Comparison of ENCODE assay signal across 9 mouse cellular contexts in the genomic region with DNA sequence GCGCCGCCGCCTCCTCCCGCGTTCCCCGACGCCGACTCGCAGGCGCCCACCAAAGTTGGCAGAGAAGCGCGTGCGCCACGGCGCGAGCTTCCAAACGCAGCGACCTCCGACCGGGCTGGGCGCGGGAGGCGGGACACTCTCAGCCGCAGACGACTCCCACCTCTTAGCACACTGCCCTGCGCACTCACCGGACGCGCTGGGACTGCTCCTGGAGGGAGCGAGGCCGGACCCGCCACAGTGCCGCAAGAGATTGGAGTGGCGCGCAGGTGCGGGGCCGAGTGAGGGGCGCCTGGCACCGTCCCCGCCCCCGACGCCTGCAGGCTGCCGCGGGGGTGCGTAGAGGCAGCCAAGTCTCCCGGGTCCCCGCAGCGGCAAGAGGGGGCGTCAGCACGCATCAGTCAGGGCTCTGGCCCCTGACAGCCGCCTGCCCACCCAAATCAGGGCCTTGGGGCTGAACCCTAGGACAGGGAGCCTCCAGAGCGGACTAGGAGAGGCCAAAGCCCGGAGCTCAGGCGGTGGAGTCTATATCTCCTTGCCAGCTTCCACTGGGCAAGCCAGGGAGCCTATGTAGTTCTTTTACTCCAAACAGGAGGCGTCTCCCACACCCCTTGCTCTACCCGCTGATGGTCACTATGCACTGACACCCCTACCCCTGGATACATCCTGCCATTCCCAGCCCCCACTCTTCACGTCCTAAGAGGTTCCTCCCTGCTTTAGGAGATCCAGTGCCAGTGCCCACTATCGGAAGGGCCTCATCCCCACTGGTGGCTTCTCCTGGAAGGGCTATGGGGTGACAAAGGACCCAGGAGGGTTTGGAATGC. TPM values are rescaled to one million over a fixed set of nuclear protein-coding genes. Genes with fewer than 3 reads are reported as not detected.
DNase-seq lines count a peak whose midpoint lies in the region; ATAC-seq lines count a peak whose summit lies in the region.
"Had no signal": no experiment of that assay in that cellular context is flagged by ENCODE, and none has a peak within 500 bp of the region (broad histone marks: within the 10 kb centered on the region; RNA-seq: fewer than 3 reads in every experiment).

Gene A930017K11Rik (minus strand): TSS at position 763 of the 821 bp plus-strand sequence.

- no peaks in the 10 kb centered on the region for H3K36me3 ChIP-seq in kidney, embryonic 14.5 days (ENCODE audit: control insufficient read depth, insufficient read depth, low read length)
- peaks cover 1% of the 10 kb centered on the region; the same call in 1 of the 2 replicates for H3K36me3 ChIP-seq in hindbrain, embryonic 10.5 days

- peak within 1 kb of the TSS; percentile 34; the same call in 1 of the 2 replicates for H3K9ac ChIP-seq in kidney, embryonic 14.5 days (ENCODE audit: low read depth, low read length)

- under 1% methylated on average over 45 of the region's 58 CpGs for WGBS in kidney, embryonic 14.5 days
- 2% methylated on average over 58 of the region's 58 CpGs for WGBS in hindbrain, embryonic 10.5 days

- H3K4me3 ChIP-seq in kidney, embryonic 14.5 days (ENCODE audit: low read length), result peak within 1 kb of the TSS; percentile 44
- peak within 1 kb of the TSS; percentile 55 for H3K4me3 ChIP-seq in hindbrain, embryonic 10.5 days

- no peak for DNase-seq in kidney, adult 8-10 months
- DNase-seq in cerebellum, adult 9-10 months, result peak; percentile 74
- DNase-seq in hindbrain, embryonic 10.5 days (ENCODE audit: low spot score), result peak; percentile 31
- peak; percentile 16 to 48 for DNase-seq in lung, postnatal 4 days
- DNase-seq in gastrocnemius, postnatal 25 days, result no peak
- no peak for DNase-seq in ovary, adult 18-20 months (ENCODE audit: low spot score)

- H3K27me3 ChIP-seq in kidney, embryonic 14.5 days (ENCODE audit: control insufficient read depth, insufficient read depth, low read length), result peaks cover 37% of the 10 kb centered on the region
- peaks cover 59% of the 10 kb centered on the region for H3K27me3 ChIP-seq in hindbrain, embryonic 10.5 days (ENCODE audit: insufficient read depth, poor library complexity, severe bottlenecking)

- peaks cover 8% of the 10 kb centered on the region; the same call in 1 of the 2 replicates for H3K4me1 ChIP-seq in kidney, embryonic 14.5 days (ENCODE audit: control insufficient read depth, insufficient read depth, low read length)
- peaks cover 25% of the 10 kb centered on the region for H3K4me1 ChIP-seq in hindbrain, embryonic 10.5 days (replicated peaks)

- H3K27ac ChIP-seq in kidney, embryonic 14.5 days (ENCODE audit: low read depth, low read length), result no peak within 1 kb of the TSS
- H3K27ac ChIP-seq in hindbrain, embryonic 10.5 days, result peak within 1 kb of the TSS; percentile 45; the same call in 1 of the 2 replicates

- peak; percentile 58; the same call in 1 of the 2 replicates for ATAC-seq in kidney, embryonic 14.5 days (ENCODE audit: low FRiP score, low TSS enrichment)
- no peak for ATAC-seq in inflammation-experienced regulatory T-cells, adult 6 months

- no peaks in the 10 kb centered on the region for H3K9me3 ChIP-seq in kidney, embryonic 14.5 days (ENCODE audit: control insufficient read depth, low read length)
- H3K9me3 ChIP-seq in hindbrain, embryonic 10.5 days, result no peaks in the 10 kb centered on the region

- peak within 1 kb of the TSS; percentile 80 for H3K4me2 ChIP-seq in kidney, embryonic 14.5 days (replicated peaks; ENCODE audit: low read depth, low read length)

RNA-seq across cellular contexts. Expression of gene A930017K11Rik, which starts in this region (rescaled TPM):
- polyA plus RNA-seq in kidney, embryonic 14.5 days (2014; fragmentation: Nextera tagmentation; extraction: Ambion mirVana), result 2.8 and 4.4 TPM in 2 replicates
- 0.25 and 0.34 TPM in 2 replicates for polyA plus RNA-seq in hindbrain, embryonic 10.5 days (2016; fragmentation: Nextera tagmentation; extraction: Ambion mirVana)
- total RNA-seq in gastrocnemius, postnatal 25 days (2021), result not detected
- not detected for polyA plus RNA-seq in inflammation-experienced regulatory T-cells, adult 6 months (2017; shearing (Covaris generic))
- polyA plus RNA-seq: spleen, adult 2 months had no signal

Comparison
In these comparisons a context has a peak if more than half of its experiments do, and no peak if none do; other contexts are left out.
1. Peak in DNase-seq, H3K4me3 ChIP-seq and H3K27ac ChIP-seq in hindbrain, embryonic 10.5 days; RNA of the gene not detected or under 1 TPM.
2. DNase-seq: peak in cerebellum, adult 9-10 months (single experiment) and lung, postnatal 4 days (2 of 2); none in kidney, adult 8-10 months (0 of 2), gastrocnemius, postnatal 25 days (single experiment) and ovary, adult 18-20 months (single experiment).